Mouse (Mus musculus) neutrophil, adult 5-6 weeks (primary cell): ENCODE results near the gene Zp3. TPM values are rescaled to one million over a fixed set of nuclear protein-coding genes. Genes with fewer than 3 reads are reported as not detected.

Source experiments
- ATAC-seq: fragments of 151-379, 151-347 bp; 2 replicates; pipeline ENCODE4 v1.8.0; 2017; ENCODE audit warnings: mild to moderate bottlenecking, moderate TSS enrichment; ENCODE audit not compliant: insufficient number of reproducible peaks, poor library complexity, low FRiP score, severe bottlenecking; ENCODE audit errors: extremely low read depth
- total RNA-seq: library from RNA; stranded (forward); fragments of 200-1000 nt; gene quantifications from 2 replicates; pipeline ENCODE4 v1.2.3, GENCODE M21; 2017

Gene Zp3
- total RNA-seq = not detected in 2 replicates

- no peak for ATAC-seq
Measured at GRCm38 (mm10) chr5:135979904-135980303, at the start of gene Zp3. Gene Zp3, plus strand, starts transcription at chr5:135980099.

DNA sequence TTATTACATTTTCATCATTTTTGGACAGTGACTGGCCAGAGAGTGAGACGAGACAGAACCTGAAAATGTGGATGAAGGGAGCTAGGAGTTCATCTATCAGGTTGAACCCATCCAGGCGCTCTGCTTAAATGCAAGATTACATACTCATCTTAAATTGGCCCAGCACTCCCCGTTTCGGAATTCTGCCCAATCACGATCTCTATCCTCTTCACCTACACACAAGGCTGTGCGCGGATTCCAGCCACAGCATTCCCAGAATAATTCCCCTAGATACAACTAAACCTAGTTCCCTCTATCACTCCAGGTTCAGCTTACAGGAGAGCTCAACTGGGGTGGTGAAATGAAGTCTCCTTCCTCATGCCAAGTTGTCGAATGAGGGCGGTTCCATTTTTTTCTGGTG lies 48.4 kb upstream of the Zp3 start:
- ATAC-seq = no peak

GRCm38 (mm10) chr5:135932359-135932758 lies 47.5 kb upstream of the Zp3 start:
- ATAC-seq = no peak

DNA sequence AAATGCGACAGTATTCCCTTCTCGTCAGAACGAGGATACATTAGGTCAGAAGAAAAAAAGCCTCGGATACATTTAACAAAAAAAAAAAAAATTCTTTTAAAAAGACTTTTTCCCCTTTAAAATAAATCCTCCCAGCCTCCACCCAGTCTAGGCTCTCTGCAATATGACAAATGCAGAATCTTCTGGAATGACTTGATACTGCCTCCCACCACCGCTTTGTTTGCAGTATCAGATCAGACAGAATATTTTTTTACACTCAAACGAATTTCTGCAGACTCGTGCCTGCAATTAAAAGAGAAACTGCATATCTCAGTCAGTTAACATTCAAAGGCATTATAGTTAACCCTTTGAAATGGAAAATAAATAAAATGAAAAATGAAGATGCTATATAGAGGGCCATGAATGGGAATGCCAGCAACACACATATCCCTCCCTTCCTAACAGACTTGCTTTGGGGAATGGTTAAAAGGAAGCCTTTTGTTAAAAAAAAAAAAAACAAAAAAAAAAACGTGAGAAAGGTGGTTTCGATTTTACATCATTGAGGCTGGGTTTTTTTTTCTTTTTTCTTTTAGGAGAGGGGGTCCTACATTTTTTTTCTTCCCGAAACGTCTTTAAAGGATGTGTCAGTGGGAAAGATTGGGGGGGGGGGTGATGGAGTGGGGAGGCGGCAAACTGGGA lies 46.5 kb upstream of the Zp3 start:
- ATAC-seq = no peak

- ATAC-seq = peak; percentile 48
Measured at GRCm38 (mm10) chr5:135933900-135934441, 45.9 kb upstream of the Zp3 start.

GRCm38 (mm10) chr5:135934481-135935175 lies 45.3 kb upstream of the Zp3 start, which contains the start of gene Ywhag:
Gene Ywhag, minus strand, starts transcription at chr5:135934616.
- peak; percentile 88 for ATAC-seq

- no peak for ATAC-seq
Measured at GRCm38 (mm10) chr5:135935176-135935523, 44.7 kb upstream of the Zp3 start.

GRCm38 (mm10) chr5:135935641-135936190 lies 44.2 kb upstream of the Zp3 start:
- ATAC-seq = no peak

DNA sequence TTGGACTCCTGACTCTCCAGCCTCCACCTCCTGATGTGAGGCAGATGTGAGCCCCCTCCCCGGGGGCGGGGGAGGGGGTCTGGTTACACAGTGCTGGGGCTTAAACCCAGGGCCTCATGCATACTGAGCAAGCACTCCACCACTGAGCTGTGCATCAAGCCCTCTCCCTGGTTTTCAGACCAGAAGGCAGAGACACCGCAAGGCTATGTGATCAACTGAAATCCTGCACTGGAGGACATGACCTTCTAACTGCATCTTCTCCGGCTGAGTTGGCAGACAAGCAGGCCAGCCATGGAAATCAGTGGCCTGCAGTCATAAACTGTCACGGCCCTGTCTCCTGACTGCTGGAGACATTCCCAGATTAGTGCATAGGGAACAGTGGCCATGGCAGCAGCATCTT lies 39.3 kb upstream of the Zp3 start:
- no peak for ATAC-seq

- no peak for ATAC-seq
Measured at GRCm38 (mm10) chr5:135942710-135943109, 37.2 kb upstream of the Zp3 start.

DNA sequence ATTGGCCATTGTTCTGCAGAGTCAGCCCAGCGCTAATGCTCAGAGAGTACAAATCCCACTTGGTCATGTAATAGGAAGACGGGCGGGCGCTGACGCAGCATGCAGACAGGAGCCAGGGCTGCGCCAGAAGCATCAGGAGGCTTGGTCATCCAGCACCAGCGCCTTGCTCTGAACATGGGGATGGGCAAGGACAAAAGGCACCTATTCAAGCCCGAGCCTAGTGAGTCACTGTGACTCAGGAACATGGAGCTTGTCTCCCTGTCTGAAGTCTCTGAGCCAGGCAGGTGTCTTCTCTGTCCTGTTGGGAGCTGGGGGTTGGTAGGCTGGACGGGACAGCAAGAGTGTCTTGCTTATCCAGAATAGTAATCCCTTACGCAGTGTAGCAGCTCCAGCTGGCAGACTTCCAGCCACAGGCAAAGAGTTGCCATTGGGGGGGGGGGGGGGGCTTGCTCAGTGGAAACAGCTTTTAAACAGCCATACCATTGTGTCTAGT lies 33.9 kb upstream of the Zp3 start:
- no peak for ATAC-seq

DNA sequence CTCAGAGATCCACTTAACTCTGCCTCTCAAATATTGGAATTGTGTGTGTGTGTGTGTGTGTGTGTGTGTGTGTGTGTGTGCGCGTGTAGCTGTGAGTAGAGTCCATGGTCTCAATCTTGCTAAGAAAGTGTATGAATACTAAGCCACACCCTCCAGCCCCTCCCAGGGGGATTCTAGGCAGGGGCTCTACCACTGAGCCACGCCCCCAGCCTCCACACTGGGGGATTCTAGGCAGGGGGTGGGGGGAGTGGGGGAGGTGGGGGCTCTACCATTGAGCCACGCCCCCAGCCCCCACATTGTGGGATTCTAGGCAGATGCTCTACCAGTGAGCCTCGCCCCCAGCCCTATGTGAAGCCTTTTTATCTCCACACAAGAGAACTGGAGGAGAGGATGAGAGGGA lies 33.3 kb upstream of the Zp3 start:
- no peak for ATAC-seq

DNA sequence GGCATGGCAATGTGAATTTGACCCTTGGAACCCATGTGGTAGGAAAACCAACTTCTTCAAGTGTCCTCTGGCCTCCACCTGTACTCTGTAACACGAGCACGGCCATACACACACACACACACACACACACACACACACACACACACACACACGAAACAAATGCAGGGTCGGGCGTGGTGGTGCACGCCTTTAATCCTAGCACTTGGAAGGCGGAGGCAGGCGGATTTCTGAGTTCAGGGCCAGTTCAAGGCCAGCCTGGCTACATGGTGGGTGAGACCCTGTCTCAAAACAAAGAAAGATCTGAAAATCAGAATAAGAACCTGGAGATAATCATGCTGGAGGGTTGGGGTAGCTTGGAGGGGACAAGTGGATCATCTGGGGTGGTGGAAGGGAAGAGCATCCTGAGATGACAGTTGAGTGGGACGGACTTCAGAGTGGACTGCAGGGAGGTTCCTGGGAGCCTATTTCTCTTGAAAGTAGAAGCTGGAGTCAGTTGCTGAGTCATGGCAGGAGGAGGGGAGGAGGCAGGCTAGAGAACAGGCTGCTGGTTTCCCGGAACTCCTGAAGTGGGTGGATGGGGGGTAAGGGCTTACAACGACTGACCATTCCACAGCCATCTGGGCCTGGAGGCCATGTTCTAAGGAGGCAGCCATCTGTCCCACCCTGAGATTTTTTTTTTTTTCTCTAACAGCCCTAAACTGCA lies 29.0 kb upstream of the Zp3 start:
- ATAC-seq = no peak

DNA sequence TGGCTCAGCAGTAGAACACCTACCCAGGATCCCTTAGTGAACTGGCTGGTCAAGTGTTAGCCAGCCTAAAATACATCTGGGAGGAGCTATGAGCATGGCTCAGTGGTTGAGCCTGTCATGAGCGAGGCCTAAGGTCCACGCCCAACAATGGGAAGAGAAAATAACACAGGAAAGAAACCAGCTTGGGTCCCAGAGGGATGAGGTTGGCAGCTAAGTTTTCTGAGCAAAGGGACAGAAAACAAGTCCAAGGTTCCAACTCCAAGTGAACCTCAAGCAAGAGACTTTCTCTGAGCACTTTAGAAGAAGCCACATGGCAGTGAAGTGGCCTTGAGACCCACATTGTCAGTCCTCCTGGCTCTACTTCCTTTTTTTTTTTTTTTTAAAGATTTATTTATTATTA lies 28.2 kb upstream of the Zp3 start:
- no peak for ATAC-seq

DNA sequence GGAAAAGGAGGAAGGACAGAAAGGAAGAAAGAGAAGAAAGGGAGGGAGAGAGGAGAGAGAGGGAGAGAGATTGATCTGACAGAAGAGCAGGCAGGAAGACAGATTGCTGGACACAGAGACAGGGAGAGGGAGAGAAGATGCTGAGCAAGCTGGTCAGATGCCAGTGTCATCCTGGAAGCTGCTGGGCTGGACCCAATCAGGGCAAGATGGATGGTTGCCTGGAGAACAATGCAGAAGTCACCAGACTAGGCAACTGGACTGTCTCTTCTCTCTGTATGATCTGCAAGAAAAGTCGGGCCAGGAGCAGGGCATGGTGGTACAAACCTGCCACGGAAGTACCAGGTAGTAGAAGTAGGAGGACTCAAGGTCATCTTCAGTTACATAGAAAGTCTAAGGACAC lies 27.1 kb upstream of the Zp3 start:
- no peak for ATAC-seq

GRCm38 (mm10) chr5:135956300-135957206 lies 23.3 kb upstream of the Zp3 start:
- no peak for ATAC-seq

DNA sequence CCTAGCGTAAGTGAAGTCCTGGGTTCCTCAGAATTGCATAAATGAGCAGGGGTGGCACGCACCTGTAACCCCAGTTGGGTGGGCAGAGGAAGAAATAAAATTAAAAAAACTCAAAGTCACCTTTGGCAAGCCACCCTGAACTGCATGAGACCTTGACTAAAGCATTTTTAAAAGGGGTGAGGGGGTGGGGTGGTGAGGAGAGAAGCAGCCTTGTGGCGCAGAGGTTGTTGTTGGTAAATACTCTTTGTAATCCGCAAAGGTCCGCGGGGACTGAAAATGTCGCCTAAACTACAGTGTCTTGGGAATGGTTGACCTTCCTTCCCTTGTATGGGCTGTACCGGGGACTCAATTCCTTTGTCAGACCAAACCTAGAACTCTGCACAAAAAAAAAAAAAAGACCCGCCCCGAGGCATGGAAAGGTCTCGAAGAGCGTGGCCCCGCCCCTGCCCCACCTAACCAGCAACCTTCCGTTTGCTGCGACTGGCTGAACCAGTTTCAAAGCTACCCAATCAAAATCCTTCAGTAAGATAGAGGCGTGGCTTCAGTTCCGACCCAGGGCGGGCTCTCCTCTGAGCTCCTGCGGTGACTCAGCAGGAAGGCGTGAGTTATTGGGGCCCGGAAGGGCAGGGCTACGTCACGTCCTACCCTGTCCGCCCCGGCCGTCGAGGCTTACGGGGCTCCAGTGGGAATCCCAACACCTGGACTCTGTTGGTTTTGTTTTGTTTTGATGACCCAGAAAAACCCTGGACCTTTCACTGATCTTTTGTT lies 22.5 kb upstream of the Zp3 start:
- ATAC-seq = peak; percentile 80

- no peak for ATAC-seq
Measured at GRCm38 (mm10) chr5:135958367-135958766, 21.5 kb upstream of the Zp3 start.
